Comparison of ENCODE assay signal across 9 mouse cellular contexts in the genomic region with DNA sequence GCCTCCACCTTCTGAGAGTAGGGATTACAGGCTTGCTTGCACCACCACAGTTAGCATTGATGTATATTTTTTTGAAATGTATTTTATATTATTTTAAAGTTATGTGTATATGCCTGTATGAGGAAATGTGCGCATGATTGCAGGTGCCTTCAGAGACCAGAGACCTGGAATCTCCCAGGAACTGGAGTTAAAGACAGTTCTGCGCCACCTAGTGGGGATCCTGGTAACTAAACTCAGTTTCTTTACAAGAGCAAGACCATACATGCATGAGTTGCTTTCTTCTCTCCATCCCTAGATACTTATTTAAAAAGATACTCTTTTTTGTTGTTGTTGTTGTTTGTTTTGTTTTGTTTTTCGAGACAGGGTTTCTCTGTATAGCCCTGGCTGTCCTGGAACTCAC. TPM values are rescaled to one million over a fixed set of nuclear protein-coding genes. Genes with fewer than 3 reads are reported as not detected.
DNase-seq lines count a peak whose midpoint lies in the region; ATAC-seq and TF ChIP-seq lines count a peak whose summit lies in the region.
"Had no signal": no experiment of that assay in that cellular context is flagged by ENCODE, and none has a peak within 500 bp of the region (broad histone marks: within the 10 kb centered on the region; RNA-seq: fewer than 3 reads in every experiment).

No protein-coding gene starts in this region.

- no peaks in the 10 kb centered on the region for H3K36me3 ChIP-seq in hindbrain, embryonic 14.5 days (replicated peaks; ENCODE audit: control insufficient read depth, insufficient read depth)
- H3K36me3 ChIP-seq in hindbrain, embryonic 13.5 days, result no peaks in the 10 kb centered on the region
- H3K36me3 ChIP-seq: limb, embryonic 13.5 days had no signal

- TF ChIP-seq CTCF in layer of hippocampus, adult 2 months (conservative IDR thresholded peaks at IDR 0.05), result peak; percentile 80

- no peak for ATAC-seq in hindbrain, embryonic 14.5 days (ENCODE audit: low FRiP score)
- no peak for ATAC-seq in hindbrain, embryonic 13.5 days (ENCODE audit: low FRiP score)
- ATAC-seq in activated CD4-positive, CD25-positive, alpha-beta regulatory T cell, adult 4 months, result no peak

- no peak overlapping the region for H3K27ac ChIP-seq in hindbrain, embryonic 14.5 days
- no peak overlapping the region for H3K27ac ChIP-seq in hindbrain, embryonic 13.5 days
- H3K27ac ChIP-seq in layer of hippocampus, adult 2 months, result no peak overlapping the region
- H3K27ac ChIP-seq: limb, embryonic 13.5 days had no signal

- WGBS in hindbrain, embryonic 14.5 days, result 14% methylated on average over 3 of the region's 3 CpGs
- WGBS in hindbrain, embryonic 13.5 days, result 17% methylated on average over 3 of the region's 3 CpGs

- H3K27me3 ChIP-seq in hindbrain, embryonic 14.5 days (ENCODE audit: control insufficient read depth, insufficient read depth, low read length), result no peaks in the 10 kb centered on the region
- no peaks in the 10 kb centered on the region for H3K27me3 ChIP-seq in hindbrain, embryonic 13.5 days
- H3K27me3 ChIP-seq: limb, embryonic 13.5 days had no signal

- DNase-seq in hindbrain, embryonic 14.5 days (ENCODE audit: low spot score), result peak; percentile 80
- DNase-seq in B cell, adult 2 months, result peak; percentile 72 to 79
- DNase-seq in Muller cell, postnatal 12 days (ENCODE audit: inconsistent ontology term), result peak; percentile 42
- DNase-seq in cerebellum, postnatal 36 days, result peak; percentile 69 to 77
- peak; percentile 45 to 79 for DNase-seq in layer of hippocampus, adult 2 months (ENCODE audit: low spot score in 2 of 2)
- peak; percentile 41 for DNase-seq in retina, adult 2 months (ENCODE audit: low read depth, low spot score)

- H3K4me2 ChIP-seq in hindbrain, embryonic 14.5 days (replicated peaks), result no peak overlapping the region
- H3K4me2 ChIP-seq in hindbrain, embryonic 13.5 days, result no peak overlapping the region
- H3K4me2 ChIP-seq: limb, embryonic 13.5 days had no signal

- H3K4me1 ChIP-seq in hindbrain, embryonic 14.5 days (replicated peaks; ENCODE audit: control insufficient read depth, insufficient read depth, low read length), result peaks cover 2% of the 10 kb centered on the region; the same call in 1 of the 2 replicates
- peaks cover 7% of the 10 kb centered on the region for H3K4me1 ChIP-seq in hindbrain, embryonic 13.5 days (replicated peaks)

- H3K4me3 ChIP-seq in hindbrain, embryonic 14.5 days (replicated peaks; ENCODE audit: low read length), result no peak overlapping the region
- H3K4me3 ChIP-seq in hindbrain, embryonic 13.5 days, result no peak overlapping the region
- H3K4me3 ChIP-seq in layer of hippocampus, adult 2 months, result no peak overlapping the region
- H3K4me3 ChIP-seq: limb, embryonic 13.5 days had no signal

- no peaks in the 10 kb centered on the region for H3K9me3 ChIP-seq in hindbrain, embryonic 14.5 days (ENCODE audit: control insufficient read depth, low read length)
- H3K9me3 ChIP-seq in hindbrain, embryonic 13.5 days, result no peaks in the 10 kb centered on the region
- H3K9me3 ChIP-seq: limb, embryonic 13.5 days had no signal

- no peak overlapping the region for H3K9ac ChIP-seq in hindbrain, embryonic 14.5 days
- no peak overlapping the region for H3K9ac ChIP-seq in hindbrain, embryonic 13.5 days
- H3K9ac ChIP-seq: limb, embryonic 13.5 days had no signal

RNA-seq across cellular contexts. Expression of gene Ggcx, which starts 4.5 kb away (rescaled TPM):
- 7.4 and 10.9 TPM in 2 replicates for polyA plus RNA-seq in hindbrain, embryonic 14.5 days (2014; fragmentation: Nextera tagmentation; extraction: Ambion mirVana)
- polyA plus RNA-seq in hindbrain, embryonic 13.5 days (2015; fragmentation: Nextera tagmentation; extraction: Ambion mirVana), result 15.3 and 19.4 TPM in 2 replicates
- 10 to 100 TPM; 24.2 to 30.3 TPM for total RNA-seq in layer of hippocampus, adult 2 months (2021)
- polyA plus RNA-seq in activated CD4-positive, CD25-positive, alpha-beta regulatory T cell, adult 4 months (2017; shearing (Covaris generic)), result 1 to 10 TPM; 8.0 to 8.1 TPM

RNA-seq across cellular contexts. Expression of gene Vamp8, which starts 19.1 kb away (rescaled TPM):
- 21.9 and 28.8 TPM in 2 replicates for polyA plus RNA-seq in hindbrain, embryonic 14.5 days (2014; fragmentation: Nextera tagmentation; extraction: Ambion mirVana)
- polyA plus RNA-seq in hindbrain, embryonic 13.5 days (2015; fragmentation: Nextera tagmentation; extraction: Ambion mirVana), result 25.9 and 29.4 TPM in 2 replicates
- total RNA-seq in layer of hippocampus, adult 2 months (2021), result 10 to 100 TPM; 11.5 to 12.5 TPM
- 100 to 1,000 TPM; 382 to 404 TPM for polyA plus RNA-seq in activated CD4-positive, CD25-positive, alpha-beta regulatory T cell, adult 4 months (2017; shearing (Covaris generic))

RNA-seq across cellular contexts. Expression of gene Vamp5, which starts 29.3 kb away (rescaled TPM):
- polyA plus RNA-seq in hindbrain, embryonic 14.5 days (2014; fragmentation: Nextera tagmentation; extraction: Ambion mirVana), result 21.8 and 23.6 TPM in 2 replicates
- 18.8 and 20.8 TPM in 2 replicates for polyA plus RNA-seq in hindbrain, embryonic 13.5 days (2015; fragmentation: Nextera tagmentation; extraction: Ambion mirVana)
- total RNA-seq in layer of hippocampus, adult 2 months (2021), result 1 to 10 TPM; 3.9 to 4.6 TPM
- polyA plus RNA-seq in activated CD4-positive, CD25-positive, alpha-beta regulatory T cell, adult 4 months (2017; shearing (Covaris generic)), result 10 to 100 TPM; 62.3 to 81.8 TPM

RNA-seq across cellular contexts. Expression of gene Mat2a, which starts 29.8 kb away (rescaled TPM):
- 336 and 338 TPM in 2 replicates for polyA plus RNA-seq in hindbrain, embryonic 14.5 days (2014; fragmentation: Nextera tagmentation; extraction: Ambion mirVana)
- 388 and 410 TPM in 2 replicates for polyA plus RNA-seq in hindbrain, embryonic 13.5 days (2015; fragmentation: Nextera tagmentation; extraction: Ambion mirVana)
- 100 to 1,000 TPM; 172 to 195 TPM for total RNA-seq in layer of hippocampus, adult 2 months (2021)
- 100 to 1,000 TPM; 194 to 225 TPM for polyA plus RNA-seq in activated CD4-positive, CD25-positive, alpha-beta regulatory T cell, adult 4 months (2017; shearing (Covaris generic))

RNA-seq across cellular contexts. Expression of gene Rnf181, which starts 42.8 kb away (rescaled TPM):
- 127 and 136 TPM in 2 replicates for polyA plus RNA-seq in hindbrain, embryonic 14.5 days (2014; fragmentation: Nextera tagmentation; extraction: Ambion mirVana)
- 141 and 147 TPM in 2 replicates for polyA plus RNA-seq in hindbrain, embryonic 13.5 days (2015; fragmentation: Nextera tagmentation; extraction: Ambion mirVana)
- 10 to 100 TPM; 74.7 to 86.1 TPM for total RNA-seq in layer of hippocampus, adult 2 months (2021)
- polyA plus RNA-seq in activated CD4-positive, CD25-positive, alpha-beta regulatory T cell, adult 4 months (2017; shearing (Covaris generic)), result 100 to 1,000 TPM; 110 TPM

Comparison
In these comparisons a context has a peak if more than half of its experiments do, and no peak if none do; other contexts are left out.
1. RNA of gene Vamp8, which starts 19.1 kb away (polyA plus RNA-seq): 382 to 404 TPM in activated CD4-positive, CD25-positive, alpha-beta regulatory T cell, adult 4 months; 25.9 to 29.4 TPM in hindbrain, embryonic 13.5 days and 21.9 to 28.8 TPM in hindbrain, embryonic 14.5 days; every median in the first group is over 10 times any median in the second.
2. Peak in every context shown above with its lines, with median percentiles within 50 percentile points of each other: DNase-seq.